Mouse (Mus musculus) embryonic facial prominence, embryonic 15.5 days (tissue): ENCODE measurements around the gene Cfap97d1. TPM values are rescaled to one million over a fixed set of nuclear protein-coding genes. Genes with fewer than 3 reads are reported as not detected.

Source experiments
- ATAC-seq: fragments of 200-750 bp; cut with Nextera tagmentation; 2 replicates; pipeline ENCODE4 v1.8.0; 2017; ENCODE audit warnings: low read depth, moderate TSS enrichment; ENCODE audit not compliant: insufficient number of reproducible peaks, low FRiP score, low TSS enrichment
- H3K27ac ChIP-seq: fragments of 300-500 bp; sonication (generic); replicated peaks from 2 replicates; pipeline ENCODE4 v1.5.1; 2015; ENCODE audit warnings: mild to moderate bottlenecking, inconsistent platforms
- H3K27me3 ChIP-seq: fragments of 300-500 bp; sonication (generic); 2 replicates; pipeline ENCODE4 v1.6.1; 2015; ENCODE audit warnings: inconsistent platforms
- H3K36me3 ChIP-seq: fragments of 300-500 bp; sonication (generic); 2 replicates; pipeline ENCODE4 v1.6.1; 2015; ENCODE audit warnings: mild to moderate bottlenecking, inconsistent platforms
- H3K4me1 ChIP-seq: fragments of 300-500 bp; sonication (generic); 2 replicates; pipeline ENCODE4 v1.6.1; 2015; ENCODE audit warnings: inconsistent platforms
- H3K4me2 ChIP-seq: fragments of 300-500 bp; sonication (generic); replicated peaks from 2 replicates; pipeline ENCODE4 v1.6.1; 2015; ENCODE audit warnings: mild to moderate bottlenecking, inconsistent platforms
- H3K4me3 ChIP-seq: fragments of 300-500 bp; sonication (generic); replicated peaks from 2 replicates; pipeline ENCODE4 v1.5.1; 2015; ENCODE audit warnings: mild to moderate bottlenecking, inconsistent platforms
- H3K9ac ChIP-seq: fragments of 300-500 bp; sonication (generic); 2 replicates; pipeline ENCODE4 v1.6.1; 2015; ENCODE audit warnings: inconsistent platforms
- H3K9me3 ChIP-seq: fragments of 300-500 bp; sonication (generic); replicated peaks from 2 replicates; pipeline ENCODE4 v1.6.1; 2016; ENCODE audit warnings: inconsistent platforms
- WGBS: fragments of 180-500 bp; shearing (Covaris S2); methylation state at CpG from one replicate; pipeline ENCODE4 v1.1.7; 2015; 5-methylcytosine and 5-hydroxymethylcytosine counted together
- polyA plus RNA-seq: library from polyadenylated mRNA; unstranded; fragments of >200 nt; fragmentation: Nextera tagmentation; extraction: Ambion mirVana; gene quantifications from 2 replicates; pipeline ENCODE4 v1.2.1, GENCODE M21; 2015

The Cfap97d1 gene
- polyA plus RNA-seq, 1 experiment from 2014 or later, result not detected

GRCm38 (mm10) chr11:102025991-102026660, 42.0 kb downstream of the Cfap97d1 start:
- peak overlapping the region; percentile 95 for H3K4me2 ChIP-seq
- H3K4me1 ChIP-seq, result peaks cover 22% of the 10 kb centered on the region
- peak; percentile 11; the same call in 1 of the 2 replicates for ATAC-seq
- no peaks in the 10 kb centered on the region for H3K36me3 ChIP-seq
- H3K9me3 ChIP-seq, result no peaks in the 10 kb centered on the region
- H3K27ac ChIP-seq, result no peak overlapping the region
- peak overlapping the region; percentile 42 for H3K9ac ChIP-seq
- 0 out of 2 replicates have a peak, but pooled peaks cover 8% of the 10 kb centered on the region for H3K27me3 ChIP-seq
- H3K4me3 ChIP-seq, result peak overlapping the region; percentile 68
- 3% methylated on average over 22 of the region's 23 CpGs for WGBS

GRCm38 (mm10) chr11:102026694-102027360, 42.7 kb downstream of the Cfap97d1 start:
- Histone ChIP-seq H3K9ac (peak overlapping the region; percentile 42), H3K36me3 (no peaks in the 10 kb centered on the region), H3K4me1 (peaks cover 22% of the 10 kb centered on the region), H3K9me3 (no peaks in the 10 kb centered on the region), H3K27me3 (0 out of 2 replicates have a peak, but pooled peaks cover 8% of the 10 kb centered on the region), H3K4me2 (peak overlapping the region; percentile 95), H3K27ac (0 out of 2 replicates have a peak overlapping the region, but pooled peaks have one; percentile 22), H3K4me3 (peak overlapping the region; percentile 68)
- 1% methylated on average over 51 of the region's 73 CpGs for WGBS
- peak; percentile 83 for ATAC-seq

- no peak overlapping the region for H3K9ac ChIP-seq
- WGBS, result 7% methylated on average over 12 of the region's 12 CpGs
- peak overlapping the region; percentile 95 for H3K4me2 ChIP-seq
- H3K27me3 ChIP-seq, result 0 out of 2 replicates have a peak, but pooled peaks cover 8% of the 10 kb centered on the region
- peak overlapping the region; percentile 2; the same call in 1 of the 2 replicates for H3K27ac ChIP-seq
- H3K4me1 ChIP-seq, result peaks cover 22% of the 10 kb centered on the region
- no peaks in the 10 kb centered on the region for H3K36me3 ChIP-seq
- peak overlapping the region; percentile 68 for H3K4me3 ChIP-seq
- ATAC-seq, result no peak
- H3K9me3 ChIP-seq, result no peaks in the 10 kb centered on the region
Measured at GRCm38 (mm10) chr11:102027361-102028017, 43.4 kb downstream of the Cfap97d1 start.

DNA sequence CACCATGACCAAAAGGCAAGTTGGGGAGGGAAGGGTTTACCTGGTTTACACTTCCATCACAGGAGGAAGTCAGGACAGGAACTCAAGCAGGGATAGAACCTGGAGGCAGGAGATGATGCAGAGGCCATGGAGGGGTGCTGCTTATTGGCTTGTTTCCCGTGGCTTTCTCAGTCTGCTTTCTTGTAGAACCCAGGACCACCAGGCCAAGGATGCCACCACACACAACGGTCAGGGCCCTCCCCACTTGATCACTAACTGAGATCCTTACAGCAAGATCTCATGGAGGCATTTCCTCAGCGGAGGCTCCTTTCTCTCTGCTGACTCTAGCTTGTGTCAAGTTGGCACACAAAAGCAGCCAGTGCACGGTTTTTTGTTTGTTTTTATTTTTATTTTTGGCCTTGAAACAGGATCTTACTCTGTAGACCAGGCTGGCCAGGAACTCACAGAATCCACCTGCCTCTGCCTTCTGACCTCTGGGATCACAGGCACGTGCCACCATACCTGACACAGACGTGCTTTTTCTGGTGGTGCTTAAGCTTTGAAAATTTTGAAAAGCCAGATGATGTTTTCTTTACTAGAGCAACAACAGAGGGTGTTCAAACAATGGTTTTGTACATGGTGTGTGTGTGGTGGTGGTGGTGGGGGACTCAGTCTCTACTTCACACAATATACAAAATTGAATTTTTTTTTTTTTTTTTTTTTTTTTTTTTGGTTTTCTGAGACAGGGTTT, 44.2 kb downstream of the Cfap97d1 start, which contains the start of gene Mpp3:
Gene Mpp3 (minus strand): TSS at position 375 of the 730 bp plus-strand sequence.
- 69% methylated on average over 6 of the region's 6 CpGs for WGBS
- ATAC-seq, result no peak
- H3K4me3 ChIP-seq, result peak within 1 kb of the TSS; percentile 68
- no peaks in the 10 kb centered on the region for H3K9me3 ChIP-seq
- peak within 1 kb of the TSS; percentile 95 for H3K4me2 ChIP-seq
- no peaks in the 10 kb centered on the region for H3K36me3 ChIP-seq
- peak within 1 kb of the TSS; percentile 2; the same call in 1 of the 2 replicates for H3K27ac ChIP-seq
- peaks cover 22% of the 10 kb centered on the region for H3K4me1 ChIP-seq
- H3K9ac ChIP-seq, result no peak within 1 kb of the TSS
- 0 out of 2 replicates have a peak, but pooled peaks cover 6% of the 10 kb centered on the region for H3K27me3 ChIP-seq

DNA sequence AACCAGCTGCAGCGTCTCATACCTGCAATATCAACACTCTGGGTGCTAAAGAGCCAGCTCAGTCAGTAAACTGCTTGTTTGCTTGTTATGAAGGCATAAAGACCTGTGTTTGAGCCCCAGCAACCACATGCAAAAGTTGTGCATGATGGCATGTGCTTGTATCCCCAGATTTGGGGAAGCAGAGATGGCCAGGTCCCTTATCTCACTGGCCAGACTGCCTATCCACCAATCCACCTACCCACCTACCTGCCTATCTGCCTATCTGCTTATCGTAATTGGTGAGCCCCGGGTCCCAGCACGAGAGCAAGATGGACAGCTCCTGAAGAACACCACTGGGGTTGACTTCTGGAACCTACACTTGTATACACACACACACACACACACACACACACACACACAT, 45.2 kb downstream of the Cfap97d1 start:
- no peak for ATAC-seq
- H3K9me3 ChIP-seq, result no peaks in the 10 kb centered on the region
- no peaks in the 10 kb centered on the region for H3K36me3 ChIP-seq
- H3K4me3 ChIP-seq, result no peak overlapping the region
- no peak overlapping the region for H3K27ac ChIP-seq
- H3K4me1 ChIP-seq, result peaks cover 18% of the 10 kb centered on the region
- 0 out of 2 replicates have a peak, but pooled peaks cover 3% of the 10 kb centered on the region for H3K27me3 ChIP-seq
- no peak overlapping the region for H3K4me2 ChIP-seq
- no peak overlapping the region for H3K9ac ChIP-seq
- WGBS, result 83% methylated on average over 4 of the region's 4 CpGs

DNA sequence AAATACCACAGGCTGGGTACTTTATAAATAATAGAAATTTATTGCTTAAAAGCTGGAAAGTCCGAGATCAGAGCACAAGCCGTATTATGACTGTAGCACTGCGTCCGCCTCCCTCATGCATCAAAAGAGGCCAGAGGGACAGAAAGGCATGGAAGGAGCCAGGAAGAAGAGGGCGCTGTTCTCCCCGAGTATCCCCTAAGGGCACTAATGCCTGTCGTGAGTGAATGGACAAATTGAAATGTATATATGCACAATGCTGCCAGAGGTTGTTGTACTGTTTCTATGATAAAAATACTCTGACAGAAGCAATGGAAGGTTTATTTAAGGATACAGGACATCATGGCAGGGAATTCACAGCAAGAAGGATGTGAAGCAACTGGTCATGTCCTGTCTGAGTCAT, 45.9 kb downstream of the Cfap97d1 start:
- H3K4me3 ChIP-seq, result no peak overlapping the region
- H3K27ac ChIP-seq, result no peak overlapping the region
- 29% methylated on average over 7 of the region's 7 CpGs for WGBS
- H3K9me3 ChIP-seq, result no peaks in the 10 kb centered on the region
- H3K27me3 ChIP-seq, result 0 out of 2 replicates have a peak, but pooled peaks cover 3% of the 10 kb centered on the region
- peaks cover 19% of the 10 kb centered on the region for H3K4me1 ChIP-seq
- H3K36me3 ChIP-seq, result no peaks in the 10 kb centered on the region
- H3K4me2 ChIP-seq, result no peak overlapping the region
- no peak overlapping the region for H3K9ac ChIP-seq
- no peak for ATAC-seq

- Histone ChIP-seq H3K4me1 (peaks cover 13% of the 10 kb centered on the region), H3K9me3 (no peaks in the 10 kb centered on the region), H3K27ac (no peak overlapping the region), H3K4me3 (no peak overlapping the region), H3K27me3 (no peaks in the 10 kb centered on the region), H3K9ac (no peak overlapping the region), H3K36me3 (no peaks in the 10 kb centered on the region), H3K4me2 (no peak overlapping the region)
- 74% methylated on average over 7 of the region's 7 CpGs for WGBS
- ATAC-seq, result no peak
Measured at GRCm38 (mm10) chr11:102031149-102031548, 47.1 kb downstream of the Cfap97d1 start.

DNA sequence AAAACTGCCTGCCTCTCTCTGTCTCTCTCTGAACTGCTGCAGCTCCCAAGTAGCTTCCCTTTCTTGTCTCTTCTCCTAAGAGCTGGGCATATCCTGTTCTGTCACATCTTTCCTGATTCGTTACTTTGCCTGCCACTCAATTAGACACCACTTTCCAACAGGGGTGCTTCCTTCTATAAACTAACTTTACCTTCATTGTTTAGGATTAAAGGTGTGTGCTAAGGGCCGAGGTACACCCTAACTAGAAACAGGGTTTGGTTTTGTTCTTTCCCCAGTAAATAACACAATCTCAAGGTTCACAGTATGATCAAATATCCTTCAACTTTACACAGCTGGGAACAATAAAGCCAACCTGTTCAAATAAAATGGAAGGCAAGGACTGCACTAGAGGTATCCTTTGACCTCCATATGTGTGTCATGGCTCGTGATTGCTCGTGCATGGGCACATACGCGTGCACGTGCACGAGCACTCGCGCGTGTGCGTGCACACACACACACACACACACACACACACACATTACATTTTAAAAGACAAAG, 49.0 kb downstream of the Cfap97d1 start:
- ATAC-seq, result no peak
- WGBS, result 85% methylated on average over 12 of the region's 12 CpGs
- H3K4me2 ChIP-seq, result no peak overlapping the region

DNA sequence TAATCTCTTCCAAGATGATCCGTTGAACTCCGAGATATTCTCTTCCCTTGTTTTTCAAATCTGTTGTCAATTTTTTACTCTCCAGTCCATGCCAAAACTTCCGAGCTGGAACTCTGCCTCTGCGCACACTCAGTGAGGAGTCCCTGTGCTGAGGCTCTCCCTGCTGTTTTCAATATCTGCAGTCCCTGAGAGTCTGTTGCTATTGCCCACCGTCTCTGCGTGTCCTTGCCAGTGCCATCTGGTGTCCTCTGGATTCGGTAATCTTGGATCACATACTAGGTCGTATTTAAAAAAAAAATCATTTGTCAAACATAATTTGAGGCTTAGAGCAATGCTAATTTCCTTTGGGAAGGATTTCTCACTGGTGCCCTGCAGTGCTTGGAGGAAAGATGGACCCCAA, 50.8 kb downstream of the Cfap97d1 start:
- H3K4me2 ChIP-seq, result no peak overlapping the region
- no peaks in the 10 kb centered on the region for H3K9me3 ChIP-seq
- no peak for ATAC-seq
- no peak overlapping the region for H3K4me3 ChIP-seq
- WGBS, result 32% methylated on average over 8 of the region's 8 CpGs
- H3K4me1 ChIP-seq, result 0 out of 2 replicates have a peak, but pooled peaks cover 3% of the 10 kb centered on the region
- no peak overlapping the region for H3K27ac ChIP-seq
- no peak overlapping the region for H3K9ac ChIP-seq
- no peaks in the 10 kb centered on the region for H3K27me3 ChIP-seq
- no peaks in the 10 kb centered on the region for H3K36me3 ChIP-seq

More for the DNA sequence above, 49.0 kb downstream of the Cfap97d1 start:
- H3K9me3 ChIP-seq, result no peaks in the 10 kb centered on the region
- H3K4me3 ChIP-seq, result no peak overlapping the region
- H3K27ac ChIP-seq, result no peak overlapping the region
- no peak overlapping the region for H3K9ac ChIP-seq
- H3K4me1 ChIP-seq, result 0 out of 2 replicates have a peak, but pooled peaks cover 3% of the 10 kb centered on the region
- no peaks in the 10 kb centered on the region for H3K27me3 ChIP-seq
- H3K36me3 ChIP-seq, result no peaks in the 10 kb centered on the region

GRCm38 (mm10) chr11:102035456-102035960, 51.4 kb downstream of the Cfap97d1 start:
- WGBS, result 72% methylated on average over 5 of the region's 5 CpGs
- no peak overlapping the region for H3K27ac ChIP-seq
- no peak overlapping the region for H3K4me2 ChIP-seq
- no peak overlapping the region for H3K4me3 ChIP-seq
- 0 out of 2 replicates have a peak, but pooled peaks cover 3% of the 10 kb centered on the region for H3K4me1 ChIP-seq
- H3K9ac ChIP-seq, result no peak overlapping the region
- H3K9me3 ChIP-seq, result no peaks in the 10 kb centered on the region
- no peaks in the 10 kb centered on the region for H3K36me3 ChIP-seq
- ATAC-seq, result no peak
- H3K27me3 ChIP-seq, result no peaks in the 10 kb centered on the region
